ENCODE assay signal across 20 mouse cellular contexts in genomic region chr9:25578674-25579596, GRCm38 (mm10).
DNase-seq lines count a peak whose midpoint lies in the region; ATAC-seq and TF ChIP-seq lines count a peak whose summit lies in the region.
"Had no signal": no experiment of that assay in that cellular context is flagged by ENCODE, and none has a peak within 500 bp of the region (broad histone marks: within the 10 kb centered on the region; RNA-seq: fewer than 3 reads in every experiment).

No protein-coding gene starts in this region.

- no peak overlapping the region for H3K4me3 ChIP-seq in liver, embryonic 11.5 days (ENCODE audit: low read depth, low read length)
- no peak overlapping the region for H3K4me3 ChIP-seq in intestine, embryonic 14.5 days (ENCODE audit: low read depth, low read length)
- no peak overlapping the region for H3K4me3 ChIP-seq in liver, embryonic 12.5 days
- H3K4me3 ChIP-seq in small intestine, adult 2 months (ENCODE audit: low read depth, low read length): no peak overlapping the region
- H3K4me3 ChIP-seq in limb, embryonic 10.5 days: no peak overlapping the region
- H3K4me3 ChIP-seq: embryonic facial prominence, embryonic 12.5 days; midbrain, embryonic 12.5 days had no signal

- H3K9me3 ChIP-seq in liver, embryonic 11.5 days (ENCODE audit: control insufficient read depth, low read length): no peaks in the 10 kb centered on the region
- H3K9me3 ChIP-seq in intestine, embryonic 14.5 days (ENCODE audit: control insufficient read depth, low read length): no peaks in the 10 kb centered on the region
- no peaks in the 10 kb centered on the region for H3K9me3 ChIP-seq in liver, embryonic 12.5 days (replicated peaks)
- H3K9me3 ChIP-seq in limb, embryonic 10.5 days (replicated peaks): no peaks in the 10 kb centered on the region
- H3K9me3 ChIP-seq: embryonic facial prominence, embryonic 12.5 days; midbrain, embryonic 12.5 days had no signal

- H3K27me3 ChIP-seq in liver, embryonic 11.5 days (replicated peaks; ENCODE audit: control insufficient read depth, insufficient read depth, low read length): no peaks in the 10 kb centered on the region
- H3K27me3 ChIP-seq in intestine, embryonic 14.5 days (replicated peaks; ENCODE audit: control insufficient read depth, insufficient read depth, low read length): no peaks in the 10 kb centered on the region
- H3K27me3 ChIP-seq in liver, embryonic 12.5 days (replicated peaks): no peaks in the 10 kb centered on the region
- no peaks in the 10 kb centered on the region for H3K27me3 ChIP-seq in small intestine, adult 2 months (ENCODE audit: control insufficient read depth, insufficient read depth, low read length)
- H3K27me3 ChIP-seq in limb, embryonic 10.5 days (ENCODE audit: low read depth, poor library complexity, severe bottlenecking): no peaks in the 10 kb centered on the region
- H3K27me3 ChIP-seq: embryonic facial prominence, embryonic 12.5 days; midbrain, embryonic 12.5 days; Patski had no signal

- H3K36me3 ChIP-seq in liver, embryonic 11.5 days (ENCODE audit: control insufficient read depth, insufficient read depth, low read length): no peaks in the 10 kb centered on the region
- no peaks in the 10 kb centered on the region for H3K36me3 ChIP-seq in intestine, embryonic 14.5 days (ENCODE audit: control insufficient read depth, insufficient read depth, low read length)
- no peaks in the 10 kb centered on the region for H3K36me3 ChIP-seq in liver, embryonic 12.5 days
- H3K36me3 ChIP-seq in small intestine, adult 2 months (ENCODE audit: control insufficient read depth, insufficient read depth, low read length): no peaks in the 10 kb centered on the region
- no peaks in the 10 kb centered on the region for H3K36me3 ChIP-seq in limb, embryonic 10.5 days
- H3K36me3 ChIP-seq: embryonic facial prominence, embryonic 12.5 days; midbrain, embryonic 12.5 days had no signal

- TF ChIP-seq CTCF in small intestine, adult 2 months (IDR thresholded peaks at IDR 0.05; ENCODE audit: extremely low read depth, insufficient read length, insufficient replicate concordance, low read depth, low read length): no peak

- ATAC-seq in liver, embryonic 11.5 days (replicated peaks; ENCODE audit: low FRiP score): peak; percentile 49; the same call in 1 of the 2 replicates
- peak; percentile 60 for ATAC-seq in intestine, embryonic 14.5 days (replicated peaks; ENCODE audit: low FRiP score, low TSS enrichment, low read depth)
- peak; percentile 52 for ATAC-seq in liver, embryonic 12.5 days
- ATAC-seq: activated CD4-positive, CD25-positive, alpha-beta regulatory T cell, adult 4 months; forebrain, embryonic 16.5 days; Patski had no signal

- H3K27ac ChIP-seq in liver, embryonic 11.5 days (ENCODE audit: low read depth, low read length): peak overlapping the region; percentile 61; the same call in 1 of the 2 replicates
- no peak overlapping the region for H3K27ac ChIP-seq in intestine, embryonic 14.5 days (ENCODE audit: low read depth)
- H3K27ac ChIP-seq in liver, embryonic 12.5 days: peak overlapping the region; percentile 53
- peak overlapping the region; percentile 76 for H3K27ac ChIP-seq in small intestine, adult 2 months (ENCODE audit: insufficient read depth, low read depth, low read length)
- no peak overlapping the region for H3K27ac ChIP-seq in limb, embryonic 10.5 days
- H3K27ac ChIP-seq: embryonic facial prominence, embryonic 12.5 days; hindbrain, embryonic 14.5 days; midbrain, embryonic 12.5 days had no signal

- 61% methylated on average over 7 of the region's 7 CpGs for WGBS in liver, embryonic 11.5 days
- 59% methylated on average over 7 of the region's 7 CpGs for WGBS in intestine, embryonic 14.5 days
- 50% methylated on average over 7 of the region's 7 CpGs for WGBS in liver, embryonic 12.5 days (ENCODE audit: insufficient replicate concordance)
- 29% methylated on average over 7 of the region's 7 CpGs for whole genome bisulfite sequencing in small intestine, adult 2 months
- WGBS in limb, embryonic 10.5 days: 76% methylated on average over 7 of the region's 7 CpGs

- no peak for TF ChIP-seq POLR2A in small intestine, adult 2 months (IDR thresholded peaks at IDR 0.05; ENCODE audit: low read depth, low read length)

- no peaks in the 10 kb centered on the region for H3K4me1 ChIP-seq in liver, embryonic 11.5 days (replicated peaks; ENCODE audit: control insufficient read depth, insufficient read depth, low read length)
- H3K4me1 ChIP-seq in intestine, embryonic 14.5 days (replicated peaks; ENCODE audit: control insufficient read depth, insufficient read depth, low read length): no peaks in the 10 kb centered on the region
- peaks cover 10% of the 10 kb centered on the region; the same call in 1 of the 2 replicates for H3K4me1 ChIP-seq in liver, embryonic 12.5 days
- H3K4me1 ChIP-seq in small intestine, adult 2 months (ENCODE audit: control insufficient read depth, insufficient read depth, insufficient read length, low read length): peaks cover 24% of the 10 kb centered on the region; the same call in 1 of the 2 replicates
- H3K4me1 ChIP-seq in limb, embryonic 10.5 days: peaks cover 31% of the 10 kb centered on the region
- H3K4me1 ChIP-seq: midbrain, embryonic 12.5 days had no signal

- no peak overlapping the region; the same call in 1 of the 2 replicates for H3K4me2 ChIP-seq in liver, embryonic 11.5 days
- H3K4me2 ChIP-seq in intestine, embryonic 14.5 days (ENCODE audit: low read length): no peak overlapping the region
- no peak overlapping the region for H3K4me2 ChIP-seq in liver, embryonic 12.5 days
- H3K4me2 ChIP-seq: embryonic facial prominence, embryonic 12.5 days; hindbrain, embryonic 14.5 days; midbrain, embryonic 12.5 days had no signal

- no peak overlapping the region for H3K9ac ChIP-seq in liver, embryonic 11.5 days (ENCODE audit: low read depth, low read length)
- H3K9ac ChIP-seq in intestine, embryonic 14.5 days (ENCODE audit: low read length): no peak overlapping the region
- H3K9ac ChIP-seq in liver, embryonic 12.5 days: no peak overlapping the region
- H3K9ac ChIP-seq: embryonic facial prominence, embryonic 12.5 days; hindbrain, embryonic 14.5 days; midbrain, embryonic 12.5 days had no signal

- no peak for DNase-seq in liver, embryonic 11.5 days (ENCODE audit: low spot score)
- DNase-seq in liver: no peak
- no peak for DNase-seq in intestine, embryonic 14.5 days (ENCODE audit: low spot score)
- no peak for DNase-seq in right cerebral cortex, adult 2 months (ENCODE audit: low spot score in 2 of 2)
- DNase-seq in gastrocnemius, postnatal 4 days (ENCODE audit: low spot score in 2 of 2): no peak
- DNase-seq in limb, embryonic 10.5 days (ENCODE audit: low spot score): no peak
- DNase-seq: adrenal gland, postnatal 25 days; cerebellum, adult 8-10 months; gastrocnemius, postnatal 10 days; heart, postnatal 14 days; kidney, adult 18-20 months; kidney, postnatal 36 days had no signal

Comparison
In these comparisons a context has a peak if more than half of its experiments do, and no peak if none do; other contexts are left out.
1. H3K27ac ChIP-seq: peak in liver, embryonic 11.5 days (single experiment), liver, embryonic 12.5 days (single experiment) and small intestine, adult 2 months (single experiment); none in intestine, embryonic 14.5 days (single experiment) and limb, embryonic 10.5 days (single experiment).
2. Peak in every context shown above with its lines, with median percentiles within 50 percentile points of each other: ATAC-seq.